Mouse (Mus musculus): ENCODE data around the gene Pygo2. TPM values are rescaled to one million over a fixed set of nuclear protein-coding genes. Genes with fewer than 3 reads are reported as not detected.

Pygo2 gene
- 10 to 100 TPM; 59.4 to 64.8 TPM for total RNA-seq (2021)

DNA sequence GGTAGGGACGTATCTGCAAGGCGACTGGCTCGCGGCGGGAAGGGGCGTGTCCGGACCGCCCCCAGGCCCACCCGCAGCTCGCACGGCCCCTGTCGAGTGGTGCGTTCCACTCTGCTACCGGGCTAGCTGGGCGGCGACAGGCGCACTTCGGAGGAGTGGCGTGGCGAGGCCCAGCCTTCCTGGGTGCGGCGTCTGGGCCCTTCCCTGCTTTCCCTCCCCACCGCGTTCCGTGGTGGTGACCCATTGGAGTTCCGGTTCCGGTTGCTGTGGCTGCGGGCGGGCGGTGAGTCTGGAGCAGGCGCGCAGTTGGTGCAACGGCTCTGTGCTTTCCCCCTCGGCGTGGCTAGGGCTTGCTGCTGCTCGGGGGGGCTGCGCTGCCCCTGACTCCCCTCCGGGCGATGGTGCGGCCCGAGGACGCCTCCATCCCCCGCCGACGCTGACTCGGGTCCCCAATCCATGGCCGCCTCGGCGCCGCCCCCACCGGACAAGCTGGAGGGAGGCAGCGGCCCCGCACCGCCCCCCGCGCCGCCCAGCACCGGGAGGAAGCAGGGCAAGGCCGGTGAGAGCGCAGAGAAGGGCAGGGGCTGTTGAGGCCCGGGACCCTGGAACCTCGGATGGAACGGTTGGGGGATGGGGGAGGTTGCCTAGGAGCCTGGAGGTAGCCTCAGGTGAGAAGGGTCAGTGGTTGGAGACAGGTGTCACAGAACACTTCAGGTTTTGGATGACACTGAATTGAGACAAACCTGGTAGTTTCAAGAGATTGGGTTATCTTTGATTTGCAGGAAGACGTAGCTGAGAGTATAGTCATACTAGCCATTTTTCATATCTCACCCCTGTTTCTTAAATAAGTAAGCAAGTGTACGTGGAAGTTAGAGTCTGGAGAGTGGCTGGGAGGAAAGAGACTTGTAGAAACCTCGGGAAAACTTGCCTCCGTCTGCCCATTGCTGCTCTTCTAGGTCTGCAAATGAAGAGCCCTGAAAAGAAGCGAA lies at the start of gene Pygo2:
Pygo2 (plus strand) TSS at position 44 of the 989 bp plus-strand sequence.
- peak; percentile 96 for DNase-seq

DNA sequence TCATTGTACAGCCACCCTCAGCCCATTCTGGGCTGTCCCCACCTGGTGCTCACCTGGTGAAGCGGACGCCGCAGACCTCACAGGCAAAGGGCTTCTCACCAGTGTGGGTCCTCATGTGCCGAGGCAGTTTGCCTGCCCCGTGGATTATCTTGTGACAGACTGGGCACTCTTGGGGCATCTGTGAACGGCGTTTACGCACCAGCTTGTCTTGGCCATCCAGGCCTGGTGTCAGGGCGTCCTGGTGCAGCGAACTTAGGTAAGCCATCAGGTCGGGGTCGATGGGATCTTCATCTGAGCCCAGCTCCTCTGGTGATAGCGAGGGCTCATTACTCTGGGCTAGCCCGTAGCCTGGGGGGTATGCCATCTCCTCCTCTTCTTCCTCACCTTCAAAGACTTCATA lies 49.7 kb upstream of the Pygo2 start:
- no peak for DNase-seq

DNA sequence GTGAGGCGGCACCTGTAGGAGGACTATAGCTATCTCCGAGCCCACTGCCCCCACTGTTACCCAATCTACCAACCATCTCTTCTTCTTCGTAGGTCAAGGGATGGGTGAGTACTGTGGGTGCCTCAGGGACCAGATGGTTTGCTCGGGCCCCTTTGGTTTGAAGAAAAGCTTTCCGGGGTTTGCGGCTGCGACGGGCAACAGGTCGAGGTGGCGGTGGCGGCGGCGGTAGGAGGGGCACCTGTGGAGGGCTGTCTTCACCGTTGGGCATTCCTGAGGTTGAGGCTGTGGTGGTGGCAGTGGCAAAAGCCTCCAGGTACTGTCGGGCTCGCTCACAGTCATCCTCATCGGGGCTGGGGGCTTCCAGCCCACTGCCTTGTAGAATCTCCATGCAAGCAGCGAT lies 49.3 kb upstream of the Pygo2 start:
- DNase-seq = no peak

DNA sequence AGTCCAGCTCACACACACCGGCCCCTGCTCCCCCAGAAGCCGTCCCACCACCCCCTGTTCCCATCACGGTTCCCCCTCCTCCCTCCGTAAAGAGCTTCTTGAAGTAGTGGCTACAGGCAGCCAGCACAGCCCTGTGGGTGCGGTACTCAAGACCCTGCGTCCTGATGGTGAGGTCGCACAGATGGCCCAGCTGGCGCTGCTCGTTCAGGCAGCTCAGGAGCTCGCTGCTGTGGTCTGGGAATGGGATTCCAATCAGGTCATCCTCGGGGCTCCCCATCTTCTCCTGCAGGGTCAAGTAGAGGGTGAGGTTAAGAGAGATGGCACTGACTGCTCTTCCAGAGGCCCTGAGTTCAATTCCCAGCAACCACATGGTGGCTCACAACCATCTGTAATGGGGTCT lies 48.8 kb upstream of the Pygo2 start:
- no peak for DNase-seq

DNA sequence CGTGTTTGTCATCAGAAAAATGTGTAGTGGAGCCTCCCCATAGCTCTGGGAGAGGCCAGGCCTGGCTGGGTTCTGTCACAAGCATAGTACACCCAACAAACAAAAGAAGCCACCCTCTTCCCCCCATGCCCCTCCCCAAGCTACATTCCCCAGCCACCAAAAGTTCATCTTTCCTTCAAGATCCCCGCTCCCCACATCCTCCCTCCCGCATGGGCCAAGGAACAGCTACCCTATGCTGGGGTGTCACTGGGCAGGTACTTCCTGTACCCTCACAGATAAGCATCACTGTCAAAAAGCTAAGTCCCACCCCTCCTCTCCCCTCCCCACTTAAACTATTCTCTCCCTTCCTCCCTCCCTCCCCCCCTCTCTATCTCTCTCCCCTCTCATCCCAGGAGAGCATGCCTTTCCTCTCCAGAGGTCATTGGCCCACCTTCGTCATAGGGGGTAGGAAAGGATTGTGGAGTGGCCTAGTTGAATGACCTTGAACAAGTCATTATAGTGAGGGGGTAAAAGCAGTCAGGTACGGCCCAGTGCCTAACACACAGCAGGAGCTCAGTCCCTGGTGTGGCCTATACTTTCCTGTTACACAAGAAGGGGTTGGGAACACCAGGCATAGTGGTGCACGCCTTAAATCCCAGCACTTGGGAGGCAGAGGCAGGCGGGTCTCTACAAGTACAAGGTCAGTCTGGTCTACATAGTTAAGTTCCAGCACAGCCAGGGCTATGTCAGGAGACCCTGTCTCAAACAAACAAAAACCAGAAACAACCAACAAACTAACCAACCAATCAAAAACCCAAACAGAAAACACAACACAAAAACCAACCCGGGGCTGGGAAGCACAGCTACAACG lies 47.8 kb upstream of the Pygo2 start:
- no peak for DNase-seq

DNA sequence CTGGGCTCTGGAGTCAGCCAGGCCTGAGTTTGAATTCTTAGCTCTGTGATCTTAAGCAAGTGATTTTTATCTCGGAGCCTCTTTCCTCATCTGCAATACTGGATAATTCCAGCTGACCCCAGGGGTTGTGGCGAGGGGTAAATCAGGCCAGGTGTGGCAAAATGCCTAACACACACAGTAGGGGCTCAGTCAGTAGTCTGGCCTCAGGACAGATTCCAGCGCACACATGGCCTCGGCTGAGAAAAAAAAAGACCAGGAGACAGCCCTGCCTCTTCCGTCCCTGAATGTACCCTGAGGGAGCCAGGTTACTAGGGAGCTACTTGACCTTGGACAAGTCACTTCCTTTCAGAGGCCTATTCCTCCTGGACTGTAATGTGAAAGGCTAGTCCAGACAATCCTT lies 47.1 kb upstream of the Pygo2 start:
- DNase-seq = no peak

DNA sequence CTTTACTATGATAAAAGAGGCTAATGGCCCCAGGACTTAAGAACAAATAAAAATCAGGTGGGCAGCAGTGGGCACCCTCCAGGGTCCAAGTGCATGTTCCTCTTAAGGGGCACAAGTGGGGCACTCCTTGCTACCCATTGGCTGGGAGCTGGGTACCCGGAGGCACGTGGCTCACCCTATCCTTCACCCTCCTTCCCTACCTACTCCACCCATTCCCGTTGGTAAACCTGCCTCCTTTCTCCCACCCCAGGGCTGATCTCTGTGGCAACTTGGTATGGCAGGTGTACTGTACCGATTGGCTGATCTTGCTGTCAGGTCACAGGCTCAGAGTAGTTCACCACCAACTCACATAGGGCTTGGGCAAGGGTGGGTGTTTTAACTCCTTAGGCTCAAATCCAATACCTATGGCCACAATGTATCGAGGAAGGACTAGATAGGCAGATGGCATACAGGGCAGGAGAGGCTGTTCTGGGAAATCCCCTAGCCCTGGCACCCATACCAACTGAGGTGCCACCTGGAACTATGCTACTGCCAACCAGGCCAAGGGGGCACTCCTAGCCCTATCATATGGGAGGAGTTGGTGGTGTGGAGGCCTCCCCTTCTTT lies 46.3 kb upstream of the Pygo2 start:
- no peak for DNase-seq

DNA sequence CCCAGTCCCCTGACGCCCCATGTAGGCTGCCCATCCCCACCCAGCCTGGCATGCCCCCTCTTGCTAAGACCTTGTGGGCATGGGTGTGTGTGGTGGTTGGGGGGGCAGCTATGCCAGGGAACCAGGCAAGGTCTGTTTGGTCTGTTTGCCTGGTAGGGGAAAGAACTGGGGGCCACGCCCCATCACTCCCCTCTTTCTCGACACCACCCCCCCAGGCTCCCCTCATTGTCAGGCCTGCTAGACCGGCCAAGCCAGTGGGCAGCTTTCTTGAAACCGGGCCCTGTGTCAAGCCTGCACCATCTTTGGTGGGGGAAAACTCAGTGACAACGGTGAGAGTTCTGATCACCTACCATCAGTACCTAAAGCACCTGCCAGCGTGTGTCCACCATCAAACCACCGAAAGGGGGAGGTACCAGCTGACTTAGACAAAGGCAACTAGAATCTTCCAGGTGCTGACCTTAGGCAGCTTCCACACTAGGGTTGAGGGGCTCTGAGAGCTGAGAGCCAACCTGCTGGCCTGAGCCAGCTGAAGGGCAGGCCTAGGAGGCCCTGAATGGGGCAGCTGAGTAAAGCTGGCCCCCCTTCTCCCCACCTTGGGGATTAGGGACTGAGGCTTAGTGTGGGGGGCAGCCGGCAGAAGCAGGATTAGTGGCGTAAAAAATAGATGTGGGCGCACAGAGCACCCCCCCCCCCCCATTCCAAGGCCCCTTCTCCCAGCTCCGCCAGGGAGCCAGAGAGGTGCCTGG lies 45.5 kb upstream of the Pygo2 start:
- no peak for DNase-seq

DNA sequence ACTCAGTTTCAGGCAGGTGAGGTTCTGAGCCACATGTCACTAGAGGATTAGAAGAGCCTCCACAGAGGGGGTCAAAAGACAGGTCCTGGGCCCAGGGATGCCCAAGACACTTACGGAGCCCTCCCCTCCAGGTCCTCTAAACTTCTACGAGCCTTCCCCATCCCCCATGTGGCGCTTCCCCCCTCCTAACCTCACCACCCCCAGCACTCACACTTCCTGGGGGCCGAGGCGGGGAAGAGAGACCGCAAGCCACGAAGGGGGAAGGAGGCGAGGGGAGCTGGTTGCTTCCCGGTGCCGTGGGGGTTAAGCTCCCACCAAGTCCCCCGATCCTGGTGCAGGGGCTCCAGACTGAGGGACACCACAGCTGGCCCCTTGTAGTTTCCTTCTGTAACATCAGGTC lies 44.6 kb upstream of the Pygo2 start:
- DNase-seq = no peak

DNA sequence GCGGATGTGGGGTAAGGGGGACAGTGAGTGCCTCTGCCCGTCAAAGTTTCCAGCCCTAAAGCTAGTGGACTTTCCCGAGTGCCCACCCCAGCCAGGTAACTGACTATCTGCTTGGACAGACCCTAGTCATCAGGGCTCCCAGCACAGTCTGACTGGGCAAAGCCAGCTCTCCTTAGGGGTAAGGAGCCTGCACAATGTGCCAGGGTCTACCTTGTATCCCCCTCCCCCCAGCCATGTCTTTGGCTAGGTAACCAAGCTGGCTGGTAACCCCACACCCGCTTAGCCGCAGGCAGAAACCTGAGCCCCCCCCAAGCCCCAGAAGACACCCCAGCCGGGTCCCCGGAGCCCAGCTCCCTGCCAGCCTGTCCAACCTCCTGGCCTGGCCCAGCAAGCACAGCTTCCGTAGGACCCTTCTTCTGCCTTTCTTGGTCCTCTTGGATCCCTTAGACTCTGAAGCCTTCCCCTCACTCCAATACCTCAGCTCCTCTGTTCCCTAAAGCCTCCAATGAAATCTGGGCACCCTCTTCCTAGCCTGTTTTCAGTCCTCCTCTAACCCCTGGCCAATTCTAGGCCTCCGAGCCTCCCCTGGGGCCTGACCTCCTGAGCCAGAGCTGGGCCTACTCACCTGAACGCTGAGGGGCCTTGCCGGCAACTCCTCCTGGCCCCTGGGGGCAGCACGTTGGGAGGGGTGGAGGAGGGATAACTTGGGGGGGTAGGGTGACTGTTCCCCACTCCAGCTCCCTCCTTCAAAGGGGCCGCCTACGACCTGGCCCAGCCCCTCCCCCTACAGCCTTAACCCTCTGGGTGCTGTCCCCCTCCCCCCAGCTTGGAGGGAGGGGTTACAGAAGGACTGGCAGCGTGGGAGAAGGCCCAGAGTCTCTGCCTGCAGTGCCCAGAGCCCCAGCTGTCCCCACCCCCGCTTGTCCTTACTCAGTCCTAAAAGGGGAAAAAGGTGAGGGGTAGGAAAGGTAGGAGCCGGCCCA lies 43.3 kb upstream of the Pygo2 start:
- DNase-seq = no peak

DNA sequence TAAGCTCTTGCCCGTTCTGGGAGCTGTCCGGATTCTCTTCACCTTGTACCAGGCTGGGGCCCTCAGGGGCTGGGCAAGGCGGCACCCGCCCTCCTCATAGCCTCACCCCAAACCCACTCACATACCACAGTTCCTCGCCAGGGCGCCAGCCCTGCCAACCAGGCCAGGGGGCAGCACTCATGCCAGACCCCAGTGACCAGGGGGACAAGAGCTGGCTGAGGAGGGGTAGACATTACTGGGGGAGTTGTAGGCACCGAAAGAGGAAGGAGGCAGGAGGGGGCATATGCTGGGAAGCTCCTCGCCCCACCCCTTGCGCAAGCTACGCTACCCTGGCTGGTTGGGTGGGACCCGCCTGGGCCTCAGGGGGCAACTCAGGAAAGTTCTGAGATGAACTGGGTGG lies 42.4 kb upstream of the Pygo2 start:
- no peak for DNase-seq

DNA sequence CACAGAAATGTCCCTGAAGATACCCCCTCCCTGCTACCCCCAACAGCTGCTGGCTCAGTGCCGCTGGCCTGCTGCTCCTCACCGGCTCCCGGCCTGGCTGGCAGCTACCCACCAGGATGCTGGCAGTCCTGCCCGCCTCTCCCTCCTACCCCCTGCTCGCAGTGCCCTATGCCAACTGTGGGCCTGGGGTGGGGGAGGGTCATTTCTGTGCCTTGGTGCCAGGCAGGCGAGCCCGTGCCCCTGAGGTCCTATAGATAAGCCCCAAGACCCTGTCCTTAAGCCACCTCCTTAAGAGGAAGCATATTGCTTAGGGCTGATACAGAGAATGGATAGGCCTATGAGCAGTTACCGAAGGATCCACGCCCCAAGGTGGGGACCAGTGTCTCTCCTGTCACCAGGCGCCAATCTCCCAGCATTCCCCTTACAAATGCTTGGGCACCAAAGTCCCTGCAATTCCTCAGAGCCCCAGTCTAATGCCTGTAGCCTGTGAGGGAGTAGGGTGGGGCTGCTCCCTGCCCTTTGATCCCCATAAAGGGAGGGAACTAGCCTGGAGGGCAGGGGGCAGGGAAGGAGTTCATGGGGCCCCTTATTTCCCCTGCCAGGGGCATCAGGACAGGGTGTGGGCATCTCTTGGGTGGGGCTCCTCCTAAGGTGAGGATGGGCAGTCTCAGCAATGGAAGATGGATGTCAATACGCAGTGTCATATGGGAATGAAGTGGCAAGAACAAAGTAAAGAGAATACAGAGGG lies 41.7 kb upstream of the Pygo2 start:
- peak in 1 of 2 experiments; percentile 65 for DNase-seq

DNA sequence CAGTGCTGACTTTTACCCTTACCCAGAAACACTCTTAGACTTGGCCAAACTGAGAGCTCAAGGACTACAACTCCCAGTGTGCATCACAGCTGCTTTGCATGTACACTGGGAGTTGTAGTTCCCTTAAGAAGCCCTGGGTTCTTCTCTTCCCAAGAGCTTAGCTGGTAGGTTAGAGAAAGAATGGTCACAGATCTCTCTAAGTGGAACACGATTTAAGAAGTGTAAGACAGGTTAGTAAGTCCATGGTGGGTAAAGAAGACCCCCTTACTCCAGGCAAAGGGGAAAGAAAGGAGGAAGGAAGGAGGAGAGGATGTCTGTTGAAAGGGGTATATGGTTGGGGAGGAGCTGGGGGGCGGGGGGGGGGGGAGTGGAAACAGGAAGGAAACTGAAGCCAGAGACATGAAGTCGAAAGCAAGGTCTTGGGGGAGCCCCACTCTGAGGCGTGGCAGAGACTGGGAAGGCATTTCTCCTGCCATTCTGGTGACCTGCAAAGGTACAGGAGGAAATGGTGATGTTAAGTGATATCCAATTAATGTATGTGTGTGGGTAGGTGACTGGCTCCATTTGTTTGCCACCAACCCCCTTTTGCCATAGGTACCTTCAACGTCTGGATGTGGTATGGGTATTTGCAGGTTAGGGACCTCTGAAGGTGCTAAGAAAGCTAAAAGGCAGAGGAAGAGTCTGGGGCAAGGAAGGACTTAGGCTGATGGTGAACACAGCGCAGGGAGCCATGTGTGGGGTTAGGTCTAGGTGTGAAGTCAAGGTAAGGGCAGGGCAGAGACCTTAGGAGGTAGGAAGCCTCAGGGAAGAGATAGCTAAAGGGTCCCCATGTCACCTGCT lies 40.9 kb upstream of the Pygo2 start:
- DNase-seq = no peak

DNA sequence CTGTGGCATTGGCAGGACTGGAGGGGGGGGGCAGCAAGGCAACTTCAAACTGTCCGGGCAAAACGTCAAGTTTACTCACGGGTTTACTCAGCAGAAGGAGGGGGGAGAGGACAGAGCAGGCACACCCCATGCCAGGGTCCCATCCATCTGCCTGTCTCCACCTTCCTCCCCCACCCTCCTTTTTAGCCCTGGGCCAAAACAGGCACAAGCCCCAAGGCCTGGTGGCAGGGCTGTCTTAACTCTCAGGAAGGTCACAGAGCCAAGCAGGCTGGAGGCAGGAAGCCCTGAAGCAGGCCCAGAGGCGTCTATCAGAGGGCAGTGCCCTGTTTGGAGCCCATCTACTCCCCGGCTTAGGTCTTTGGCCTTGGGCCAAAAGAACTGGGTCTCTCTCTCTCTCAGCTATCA lies 39.9 kb upstream of the Pygo2 start:
- DNase-seq = no peak

DNA sequence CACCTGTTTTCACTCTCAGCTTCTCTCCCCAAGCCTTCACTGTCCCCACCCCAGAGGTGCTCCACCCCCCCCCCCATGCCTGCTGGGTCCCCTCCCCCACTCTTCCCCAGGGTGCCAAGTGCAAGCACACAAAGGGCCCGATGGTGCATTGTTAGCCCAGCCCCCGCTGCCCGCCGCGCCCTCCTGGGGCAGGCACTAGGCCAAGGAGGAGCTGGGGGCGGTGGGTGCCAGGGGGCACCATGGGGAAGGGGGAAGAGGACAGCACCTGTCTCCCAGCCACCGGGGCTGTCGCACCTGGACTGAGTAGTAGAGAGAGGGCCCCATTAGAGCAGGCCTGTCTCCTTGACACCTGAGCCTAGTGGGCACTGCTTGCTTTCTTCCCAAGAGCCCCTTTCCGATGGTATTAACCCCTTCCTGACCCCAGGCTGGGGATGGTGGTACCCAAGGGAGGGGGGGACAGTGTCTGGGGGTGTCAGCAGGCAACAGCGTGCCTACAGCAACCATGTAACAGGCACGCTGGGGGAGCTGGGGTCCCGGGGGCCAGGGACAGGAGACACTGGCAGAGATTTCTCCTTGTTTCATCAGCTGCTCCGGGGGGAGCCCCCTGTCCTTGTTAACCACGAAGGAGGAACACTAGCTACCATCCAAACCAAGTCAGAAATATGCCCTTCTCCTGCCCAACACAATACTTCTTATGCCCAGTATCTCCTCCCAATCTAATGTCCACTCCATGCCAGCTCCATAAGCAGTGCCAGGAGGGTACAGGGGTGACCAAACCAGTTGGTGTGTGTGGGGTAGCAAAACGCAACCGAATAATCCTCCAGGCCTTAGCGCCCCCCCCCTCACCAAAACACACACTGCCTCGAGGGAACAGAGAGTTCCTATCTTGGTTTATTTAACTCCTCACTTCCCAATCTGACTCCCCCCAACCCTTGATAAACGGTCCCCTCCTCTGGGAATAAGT lies 39.0 kb upstream of the Pygo2 start:
- DNase-seq = no peak

DNA sequence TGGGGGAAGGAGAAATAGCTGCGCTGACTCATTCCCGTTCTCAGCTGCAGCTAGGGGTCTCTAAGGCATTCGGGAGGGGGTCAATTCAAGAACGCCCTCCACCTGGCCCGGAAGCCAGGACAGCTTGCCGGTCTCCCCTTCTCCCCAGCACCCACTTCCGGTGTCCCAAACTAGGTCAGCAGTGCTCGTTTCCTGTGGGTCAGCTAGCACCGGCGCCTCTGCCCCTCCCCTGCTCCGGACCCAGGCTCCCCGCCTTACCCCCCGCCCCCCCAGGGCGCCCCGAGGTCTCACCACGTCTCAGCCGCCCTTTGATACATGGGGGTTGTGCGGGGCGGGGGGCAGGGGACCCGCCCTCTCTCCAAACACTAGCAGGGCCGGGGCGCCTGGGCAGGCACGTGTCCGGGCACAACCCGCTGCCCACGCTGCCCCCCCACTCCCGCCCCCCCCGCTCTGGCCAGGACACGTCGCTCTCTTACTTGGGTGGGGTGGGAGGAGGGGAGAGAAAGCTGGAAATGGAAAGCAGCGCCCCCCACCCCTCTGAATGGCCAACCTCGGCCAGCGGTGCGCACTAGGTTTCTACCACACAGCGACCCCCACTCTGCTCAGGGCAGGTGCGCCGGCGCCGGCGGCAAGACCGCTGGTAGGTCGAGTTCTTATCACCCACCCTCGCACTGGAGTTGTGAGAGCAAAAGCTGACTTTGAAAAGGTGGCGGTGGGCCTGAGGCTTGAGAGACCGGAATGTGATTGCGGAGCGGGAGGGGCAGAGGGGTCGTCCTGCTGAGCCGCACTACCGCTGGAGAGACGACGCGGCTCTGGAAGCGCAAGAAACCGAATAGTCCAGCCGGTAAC lies 38.1 kb upstream of the Pygo2 start:
- DNase-seq = no peak

DNA sequence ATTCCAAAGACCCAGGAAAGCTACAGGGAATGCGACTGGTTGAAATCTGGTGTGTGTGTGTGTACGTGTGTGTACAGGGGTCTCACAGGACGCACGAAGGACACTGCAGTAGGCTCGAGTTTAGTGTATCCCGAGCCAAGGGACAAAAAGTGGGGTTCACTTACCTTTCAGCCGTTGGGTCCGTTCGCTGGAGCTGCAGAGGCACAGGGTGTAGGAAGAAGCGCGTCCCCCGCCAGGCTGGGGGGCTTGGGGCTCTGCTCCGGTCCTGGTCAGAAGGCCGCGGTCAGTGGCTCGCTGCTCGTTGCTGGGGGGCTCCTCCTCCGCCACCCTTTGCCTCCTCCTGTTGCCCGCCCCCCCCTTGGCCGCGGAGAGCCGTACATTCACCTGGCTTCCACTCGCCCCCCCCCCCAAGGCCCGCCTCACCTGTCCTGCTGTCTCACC lies 37.1 kb upstream of the Pygo2 start:
- DNase-seq = no peak
